Mouse (Mus musculus) ZHBTc4 (cell line): ENCODE measurements around the gene Bptf.
A peak's percentile ranks its signal among the peaks of the same experiment; 100 is the strongest.
"Not testable (repeated sequence)": the region's sequence is repeated elsewhere in the genome, so short reads cannot be mapped to it uniquely, and the experiment has no call there.

Source experiments
- DNase-seq: peaks from one replicate; pipeline ENCODE4 v3.0.0-alpha.2; 2011; ENCODE audit warnings: low read depth, low spot score

Gene Bptf

DNA sequence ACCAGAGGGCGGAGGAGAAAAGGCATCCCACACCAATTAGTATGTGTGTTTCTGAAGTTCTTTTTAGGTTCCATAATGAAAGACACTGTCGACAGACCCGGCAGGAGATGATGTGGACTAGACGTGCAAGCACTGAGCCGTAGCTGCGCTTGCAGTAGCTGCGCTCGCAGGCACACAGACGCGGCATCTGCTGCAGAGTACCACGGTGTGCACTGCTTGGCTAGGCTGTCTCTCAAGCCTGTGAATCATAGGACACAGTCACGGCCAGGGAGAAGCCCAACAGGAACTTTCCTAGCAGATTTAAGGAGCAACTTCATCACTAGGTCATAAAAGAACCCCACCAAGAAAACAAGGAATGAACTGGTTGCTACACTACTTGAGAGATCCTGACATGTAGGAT lies 14.1 kb downstream of the Bptf start:
- DNase-seq = no peak

DNA sequence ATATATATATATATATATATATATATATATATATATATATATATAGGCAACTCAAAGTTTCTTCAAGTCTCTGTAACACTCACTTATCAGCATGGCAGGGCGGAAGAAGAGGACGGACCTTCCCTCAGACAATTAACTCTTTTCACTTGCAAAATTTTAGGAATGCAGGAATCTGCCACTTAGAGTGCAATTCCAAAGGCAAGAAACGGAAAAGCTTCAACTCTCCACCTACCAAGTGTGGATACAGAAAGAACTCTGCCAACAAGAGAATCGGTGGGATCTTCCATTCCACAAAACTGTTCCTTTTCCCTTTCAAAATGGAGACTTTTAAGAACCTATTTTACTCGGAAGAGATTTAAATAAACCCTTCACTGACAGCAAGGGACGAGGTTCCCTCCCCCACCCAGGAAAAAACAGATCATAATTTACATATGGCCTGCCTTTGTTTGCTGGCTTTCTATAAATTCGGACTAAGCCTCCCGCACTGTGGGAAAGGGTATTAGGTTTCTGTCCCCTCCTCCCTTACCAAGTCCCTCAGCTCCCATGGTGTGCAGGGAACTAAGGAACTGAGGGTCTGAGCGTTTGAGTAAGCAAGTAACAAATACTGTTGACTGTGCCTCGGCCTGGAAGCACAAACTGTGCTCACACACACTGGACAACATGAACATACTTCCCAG lies 17.9 kb downstream of the Bptf start:
- peak; percentile 84 for DNase-seq

DNA sequence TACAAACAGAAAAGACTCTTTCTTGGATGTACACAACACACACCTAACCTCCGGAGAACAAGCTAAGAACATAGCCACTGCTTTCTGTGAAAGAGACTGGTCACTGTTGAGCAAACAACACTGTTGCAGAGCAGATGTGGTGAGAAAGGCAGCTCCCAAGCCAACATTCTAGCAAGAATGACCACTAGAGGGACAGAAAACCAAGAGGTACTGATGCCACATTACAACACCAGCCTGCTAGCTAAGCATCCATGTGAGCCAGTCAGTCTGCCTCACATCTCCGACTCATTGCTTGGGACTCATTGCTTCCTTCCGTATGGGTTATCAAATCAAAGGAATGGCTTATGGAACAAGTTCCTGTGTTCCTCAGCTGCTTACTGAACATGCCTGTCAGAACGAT lies 18.8 kb downstream of the Bptf start:
- DNase-seq = peak; percentile 82

DNA sequence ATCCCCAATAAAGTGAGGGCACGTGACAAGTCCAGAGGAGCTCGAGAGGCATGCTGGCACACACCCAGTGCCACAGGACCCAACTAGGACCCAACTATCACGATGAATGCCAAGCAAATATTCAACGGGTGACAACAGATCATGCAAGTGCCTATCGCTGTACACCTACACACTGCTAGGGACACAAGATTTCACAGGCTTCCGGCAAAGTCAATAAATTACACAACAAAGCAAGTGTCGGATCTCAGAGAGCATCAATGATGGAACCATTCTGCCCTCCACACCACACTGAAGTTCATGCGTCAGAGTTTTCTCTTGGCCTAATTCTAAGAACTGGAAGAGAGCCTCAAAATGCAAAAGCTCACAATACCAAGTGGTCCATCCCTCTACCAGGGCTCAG lies 22.3 kb downstream of the Bptf start:
- no peak for DNase-seq

DNA sequence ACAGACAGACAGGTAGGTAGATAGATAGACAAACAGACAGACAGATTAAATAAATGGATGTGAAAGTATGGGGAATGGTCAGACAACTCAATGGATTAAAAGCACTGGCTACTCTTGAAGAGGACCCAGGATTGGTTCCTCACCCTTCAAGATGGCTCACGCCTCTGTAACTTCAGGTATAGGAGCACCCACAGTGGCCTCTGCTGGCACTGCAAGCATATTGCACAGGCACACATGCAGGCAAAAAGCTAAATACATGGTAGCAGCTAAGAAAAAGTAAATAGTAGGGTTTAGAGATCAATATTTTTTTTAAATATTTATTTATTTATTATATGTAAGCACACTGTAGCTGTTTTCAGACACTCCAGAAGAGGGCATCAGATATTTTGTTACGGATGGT lies 23.0 kb downstream of the Bptf start:
- peak; percentile 66 for DNase-seq

DNA sequence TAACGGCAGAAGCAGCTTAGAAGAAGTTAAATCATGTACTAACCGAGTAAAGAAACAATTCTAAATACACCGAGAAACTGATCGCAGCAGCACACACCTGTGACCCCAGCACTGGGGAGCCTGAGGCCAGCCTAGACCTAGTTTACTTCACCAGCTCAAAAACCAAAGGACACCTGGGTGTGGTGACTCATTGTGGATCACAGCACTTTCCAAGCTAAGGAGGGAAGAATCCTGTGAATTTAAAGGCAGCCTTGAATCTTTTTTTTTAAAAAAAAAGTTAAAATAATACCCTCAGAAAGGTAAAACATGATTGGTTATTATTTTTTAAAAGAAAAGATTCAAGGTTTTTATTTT lies 24.2 kb downstream of the Bptf start:
- DNase-seq = no peak

DNA sequence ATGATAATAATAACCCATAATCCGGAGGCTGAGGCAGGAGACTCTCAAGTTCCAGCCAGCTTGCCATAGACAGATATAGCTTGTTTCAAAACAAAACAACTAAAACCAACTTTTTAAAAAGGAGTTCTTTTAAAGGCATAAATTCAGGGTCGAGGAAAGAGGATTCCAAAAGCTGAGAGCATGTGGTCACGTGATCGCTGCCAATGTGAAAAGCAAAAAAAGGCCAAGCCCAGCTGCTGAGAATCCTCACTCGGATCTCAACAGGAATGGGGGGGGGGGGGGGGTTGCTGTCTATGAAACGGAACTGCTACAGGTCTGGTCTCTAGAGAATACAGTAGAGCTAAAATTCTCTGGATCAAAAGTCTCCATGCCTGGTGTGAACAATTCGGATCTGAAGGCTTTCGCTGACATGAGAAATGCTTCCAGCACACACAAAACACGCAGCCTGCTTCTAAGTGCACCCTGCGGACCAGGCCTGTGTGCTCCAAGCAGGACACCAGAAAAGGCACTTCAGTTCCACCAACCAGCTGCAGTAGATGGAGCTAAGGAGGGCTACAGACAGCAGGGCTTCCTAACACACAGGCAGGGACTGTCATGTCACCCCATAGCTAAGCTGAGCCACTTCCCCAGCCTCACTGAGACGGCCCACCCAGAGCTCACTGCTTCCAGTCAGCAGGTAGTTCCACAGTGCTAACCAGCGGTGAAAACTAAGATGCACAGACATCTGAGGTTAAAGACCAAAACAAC lies 24.8 kb downstream of the Bptf start:
- DNase-seq = no peak

DNA sequence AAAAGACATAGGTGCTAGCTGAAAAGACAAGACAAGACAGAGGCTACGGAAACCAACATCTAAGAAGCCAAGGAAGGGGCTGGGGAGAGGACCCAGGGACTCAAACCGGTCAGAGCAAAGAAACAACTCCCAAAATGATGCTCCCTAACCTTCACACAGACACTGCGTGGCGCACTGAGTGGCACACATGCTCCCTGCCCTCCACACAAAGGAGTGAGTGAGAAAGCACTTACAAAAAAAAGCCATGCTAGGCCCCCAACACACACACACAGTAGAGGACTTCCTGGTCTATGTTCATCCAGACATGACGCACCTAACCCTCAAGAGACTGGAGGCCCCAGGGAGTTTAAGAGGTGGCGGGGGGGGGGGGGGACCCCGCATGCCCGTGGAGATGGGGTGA lies 25.5 kb downstream of the Bptf start:
- no peak for DNase-seq

DNA sequence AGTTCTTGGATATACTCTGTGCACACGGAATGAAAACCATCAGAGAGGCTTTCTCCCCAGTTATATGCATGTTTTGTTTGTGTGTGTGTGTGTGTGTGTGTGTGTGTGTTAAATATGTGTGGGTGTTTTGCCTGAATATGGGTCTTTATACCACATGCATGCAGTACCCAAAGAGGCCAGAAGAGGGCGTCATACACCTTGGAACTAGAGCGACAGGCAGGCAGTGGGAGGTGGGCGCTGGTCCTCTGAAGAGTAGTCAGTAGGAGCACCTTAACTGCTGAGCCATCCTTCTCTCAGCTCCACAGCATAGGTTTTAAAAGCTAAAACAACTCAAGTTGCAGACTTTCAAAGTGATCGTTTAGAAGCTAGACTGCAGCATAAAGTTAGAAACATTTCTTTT lies 26.7 kb downstream of the Bptf start:
- peak; percentile 92 for DNase-seq

DNA sequence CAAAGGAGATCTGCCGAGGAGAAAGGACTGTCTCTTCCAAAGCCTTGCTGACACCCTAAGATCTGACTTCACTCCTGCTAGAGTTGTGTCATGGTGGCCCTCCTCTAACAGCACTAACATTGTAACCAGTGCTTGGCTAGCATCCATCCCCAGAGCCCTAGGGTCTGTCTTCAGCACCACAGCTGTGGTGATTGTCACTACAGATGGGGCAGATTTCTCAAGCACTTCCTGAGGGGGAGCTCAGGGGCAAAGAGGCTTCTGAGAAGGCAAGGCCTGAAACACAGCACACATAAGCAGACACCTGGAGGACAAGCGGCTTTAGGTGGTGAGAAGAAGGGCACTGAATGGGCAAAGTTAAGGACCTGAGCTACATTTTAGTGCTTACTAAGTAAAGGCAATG lies 28.2 kb downstream of the Bptf start:
- no peak for DNase-seq

DNA sequence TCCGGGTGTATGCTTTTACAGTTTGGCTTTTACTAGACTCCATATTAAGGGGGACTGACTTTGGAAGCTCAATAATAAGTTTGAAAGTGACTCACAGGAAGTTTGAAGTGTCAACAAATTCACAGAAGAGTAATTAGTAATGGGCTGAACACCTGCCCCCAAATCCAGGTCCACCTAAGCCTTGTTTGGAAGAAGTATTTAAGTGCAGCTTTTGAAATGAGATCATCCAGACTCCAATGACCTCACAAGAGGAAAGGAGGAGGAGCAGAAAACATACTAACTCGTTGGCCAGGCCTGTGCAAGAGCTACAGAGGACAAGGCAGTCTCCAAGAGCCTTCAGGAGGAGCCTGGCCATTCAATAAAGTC lies 28.7 kb downstream of the Bptf start:
- DNase-seq = no peak

DNA sequence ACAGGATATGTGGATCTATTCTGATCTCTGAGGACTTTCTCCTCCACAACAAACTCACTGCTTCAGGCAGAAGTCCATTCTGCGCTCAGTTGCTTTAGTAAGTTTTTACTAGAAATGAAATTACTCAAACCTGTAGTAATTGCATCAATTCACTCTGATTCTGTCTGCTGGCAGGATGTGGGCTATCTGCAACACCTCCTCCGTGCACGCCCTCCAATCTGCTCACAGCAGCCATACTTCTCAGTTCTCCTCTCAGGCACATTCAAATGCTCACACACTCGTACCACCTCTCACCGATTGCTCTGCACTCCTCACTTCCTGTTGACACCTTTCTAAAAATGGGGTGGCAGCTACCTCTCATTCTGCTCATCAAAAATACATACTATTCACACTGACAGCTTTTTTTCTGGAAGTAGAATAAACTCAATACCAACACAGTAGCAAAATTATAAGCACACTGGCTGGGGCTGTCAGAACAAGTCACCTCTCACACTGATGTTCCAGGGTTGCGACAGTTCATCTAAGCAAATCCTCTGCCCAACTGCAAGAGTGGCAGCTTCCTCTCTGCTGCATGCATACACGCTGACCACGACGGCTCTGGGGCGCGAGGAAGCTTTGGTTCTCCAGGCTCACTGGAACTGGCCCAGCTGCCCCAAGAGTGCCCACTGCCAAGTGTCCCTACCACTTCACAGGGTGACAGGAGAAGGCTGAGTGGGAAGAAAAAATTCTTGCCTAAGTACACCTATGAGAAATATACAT lies 29.3 kb downstream of the Bptf start:
- DNase-seq = no peak

DNA sequence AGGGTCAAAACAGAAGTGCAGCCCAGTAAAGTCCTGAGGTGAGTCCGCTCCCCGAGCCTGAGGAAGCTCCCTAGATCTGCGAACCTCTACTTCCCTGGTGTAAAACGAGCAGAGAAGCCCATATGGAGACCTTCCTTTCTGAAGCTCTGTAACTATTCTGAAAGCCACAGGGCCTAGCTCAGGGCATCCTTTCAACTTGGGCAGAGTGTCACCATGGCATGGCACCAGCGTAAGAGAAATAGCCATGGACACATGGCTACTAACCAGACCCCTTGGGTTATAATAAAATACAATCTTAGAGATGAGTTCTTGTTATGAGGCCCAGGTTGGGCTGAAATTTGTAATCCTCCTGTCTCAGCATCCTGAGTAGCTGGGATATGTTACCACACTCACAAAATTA lies 35.0 kb downstream of the Bptf start:
- DNase-seq = no peak

DNA sequence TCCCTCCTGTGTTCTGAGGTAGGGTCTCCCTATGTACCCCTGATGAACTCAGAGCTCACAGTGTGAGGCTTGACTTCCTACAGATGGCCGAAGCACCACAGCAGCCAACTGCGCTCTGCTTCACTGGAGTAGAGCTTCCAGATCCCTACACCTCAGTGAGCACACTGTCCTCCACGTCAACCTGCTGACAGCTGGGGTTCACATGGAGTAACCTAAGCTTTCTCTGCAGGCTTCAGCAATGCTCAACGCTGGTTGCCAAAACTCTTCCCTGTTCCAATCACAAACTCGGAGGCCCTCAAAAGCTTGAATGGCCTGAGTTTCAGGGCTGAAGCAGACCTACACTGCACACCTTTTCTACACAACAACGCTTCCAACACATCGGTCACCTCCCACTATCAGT lies 38.1 kb downstream of the Bptf start:
- no peak for DNase-seq

DNA sequence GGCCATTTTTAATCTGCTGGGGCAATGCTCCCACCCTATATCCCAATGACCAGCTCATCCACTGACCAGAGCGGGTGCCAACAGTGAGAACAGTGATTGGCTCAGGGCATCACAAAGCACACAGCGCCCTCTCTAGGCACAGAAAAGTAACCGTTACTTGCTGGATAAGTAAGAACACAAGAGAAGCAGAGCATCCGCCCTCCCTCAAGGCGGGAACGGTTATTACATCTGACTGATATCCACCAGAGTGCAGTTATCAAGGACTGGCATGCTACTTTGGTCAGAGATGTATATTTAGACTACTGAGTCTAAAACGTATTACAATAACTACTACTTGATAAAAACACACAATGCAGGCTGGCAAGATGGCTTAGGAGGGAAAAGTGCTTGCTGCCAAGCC lies 39.3 kb downstream of the Bptf start:
- DNase-seq = peak; percentile 51

DNA sequence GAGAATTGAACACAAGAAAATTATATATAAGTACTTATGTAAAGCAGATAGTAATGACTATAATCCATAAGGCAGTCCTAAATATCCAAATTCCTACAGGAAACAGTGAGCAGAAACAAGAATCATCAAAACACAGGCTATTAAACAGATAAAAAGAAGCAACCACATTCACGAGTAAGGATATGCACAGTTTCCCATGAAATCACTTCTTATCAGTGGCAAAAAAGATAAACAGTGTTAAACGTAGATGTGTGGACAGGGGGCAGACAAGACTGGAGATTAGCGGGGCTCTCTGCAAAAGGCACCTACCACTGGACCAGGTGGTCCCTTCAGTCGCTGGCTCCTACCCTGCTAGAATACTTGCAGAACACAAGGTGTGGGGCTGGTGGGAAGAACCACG lies 46.1 kb downstream of the Bptf start:
- no peak for DNase-seq

DNA sequence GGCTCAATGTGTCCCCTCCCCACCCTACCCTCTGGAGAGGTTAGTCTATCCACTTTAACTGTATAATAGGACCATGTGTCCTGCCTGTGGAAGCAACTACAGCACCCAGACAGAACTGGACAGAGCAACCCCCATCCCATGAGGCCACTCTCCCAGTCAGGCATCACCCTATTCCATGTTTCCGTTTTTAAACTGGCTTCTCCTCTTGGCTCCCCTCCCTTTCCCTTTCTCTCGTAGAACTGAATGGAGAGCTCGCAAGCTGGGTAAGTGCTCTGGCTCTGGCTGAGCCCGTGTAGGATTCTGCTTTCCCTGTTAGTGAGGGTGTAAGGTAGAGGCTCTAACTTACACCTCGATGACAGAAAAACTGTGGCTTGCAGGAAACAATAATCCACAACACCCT lies 48.4 kb downstream of the Bptf start:
- DNase-seq = no peak

DNA sequence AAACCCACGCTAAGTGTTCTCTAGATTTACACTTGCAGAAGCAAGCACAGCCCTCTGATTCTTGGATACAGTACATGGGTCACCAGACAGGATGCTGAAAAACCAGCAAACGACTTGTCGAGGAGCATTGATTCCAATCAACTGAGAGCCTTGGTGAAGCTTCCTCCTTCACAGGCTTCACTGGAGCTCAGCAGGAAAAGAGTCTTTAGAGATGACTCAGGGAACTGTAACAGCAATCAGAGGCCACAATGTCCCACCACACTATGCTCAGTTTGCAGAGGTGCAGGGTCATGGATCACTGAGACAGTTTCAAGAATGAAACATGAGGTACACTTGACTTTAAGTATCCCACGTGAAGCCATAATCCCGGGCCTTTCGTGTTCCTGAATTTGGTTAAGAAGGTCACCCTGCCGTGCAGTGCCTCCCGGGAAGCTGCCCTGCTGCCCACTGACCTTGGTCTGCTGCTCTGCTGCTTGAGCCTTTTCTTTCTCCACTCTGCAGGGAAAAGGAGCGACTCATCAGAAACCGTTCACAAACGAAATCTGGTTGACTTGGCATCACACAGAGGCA lies 66.6 kb downstream of the Bptf start:
- DNase-seq = no peak

DNA sequence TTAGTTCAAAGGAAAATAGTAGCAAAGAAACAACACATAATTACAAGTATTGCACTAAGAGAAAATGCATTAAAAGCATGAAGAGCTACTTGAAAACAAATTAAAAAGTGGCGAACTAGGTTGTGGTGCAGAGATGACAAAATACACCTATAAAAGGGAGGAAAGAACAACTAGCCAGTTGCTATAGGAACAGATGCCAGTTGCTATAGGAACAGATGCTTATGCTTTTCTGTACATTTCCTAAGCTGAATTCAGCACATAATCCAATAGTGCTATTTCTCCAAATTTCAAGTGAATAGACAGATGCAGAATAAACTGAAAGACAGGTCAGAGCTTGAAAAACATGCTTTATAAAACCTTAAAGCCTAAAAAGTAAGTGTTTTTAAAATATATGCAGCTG lies 67.3 kb downstream of the Bptf start:
- DNase-seq = no peak

DNA sequence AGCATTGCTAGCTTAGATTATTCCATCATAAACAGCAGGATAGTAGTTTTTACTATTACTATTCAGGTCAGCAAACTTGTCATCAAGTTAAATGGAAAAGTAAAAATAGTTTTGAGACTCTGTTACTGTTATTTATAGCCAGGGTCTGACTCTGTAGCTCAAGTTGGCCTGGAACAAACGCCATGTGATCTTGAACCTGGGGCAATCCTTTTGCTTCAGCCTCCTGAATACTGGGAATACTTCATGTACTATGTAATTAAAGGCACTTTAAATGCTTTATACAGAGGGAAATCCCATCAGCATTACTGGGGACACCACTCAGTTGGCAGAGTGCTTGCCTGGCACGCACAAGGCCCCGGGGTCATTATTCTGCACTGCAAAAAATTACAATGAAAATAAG lies 68.9 kb downstream of the Bptf start:
- no peak for DNase-seq

DNA sequence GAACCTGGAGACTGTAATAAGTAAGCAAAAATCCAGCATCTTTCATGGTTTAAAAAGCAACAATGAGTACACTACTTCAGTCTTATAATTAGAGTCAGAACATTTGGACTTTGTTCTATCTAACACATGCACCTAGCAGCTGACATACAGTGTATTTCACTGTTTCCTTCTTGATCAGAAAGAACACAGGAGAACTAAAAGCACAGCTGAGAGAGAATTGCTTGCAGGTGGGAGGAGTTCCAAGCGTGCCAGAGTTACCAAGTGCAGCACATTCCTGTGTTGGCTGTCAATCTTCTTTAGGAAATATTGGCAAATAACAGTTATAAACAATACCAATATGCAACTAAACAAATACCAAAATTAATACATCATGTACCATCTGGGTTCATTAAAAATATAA lies 71.0 kb downstream of the Bptf start:
- no peak for DNase-seq

DNA sequence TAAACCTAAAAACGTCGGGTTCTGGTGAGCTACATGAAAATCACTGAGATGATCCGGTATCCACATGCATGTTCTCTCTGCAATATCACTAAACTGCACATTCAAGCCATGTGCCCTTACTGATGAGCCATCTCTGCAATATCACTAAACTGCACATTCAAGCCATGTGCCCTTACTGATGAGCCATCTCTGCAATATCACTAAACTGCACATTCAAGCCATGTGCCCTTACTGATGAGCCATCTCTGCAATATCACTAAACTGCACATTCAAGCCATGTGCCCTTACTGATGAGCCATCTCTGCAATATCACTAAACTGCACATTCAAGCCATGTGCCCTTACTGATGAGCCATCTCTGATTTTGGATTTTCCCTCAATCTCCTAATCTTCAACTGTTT lies 72.3 kb downstream of the Bptf start:
- DNase-seq = not testable (repeated sequence)

DNA sequence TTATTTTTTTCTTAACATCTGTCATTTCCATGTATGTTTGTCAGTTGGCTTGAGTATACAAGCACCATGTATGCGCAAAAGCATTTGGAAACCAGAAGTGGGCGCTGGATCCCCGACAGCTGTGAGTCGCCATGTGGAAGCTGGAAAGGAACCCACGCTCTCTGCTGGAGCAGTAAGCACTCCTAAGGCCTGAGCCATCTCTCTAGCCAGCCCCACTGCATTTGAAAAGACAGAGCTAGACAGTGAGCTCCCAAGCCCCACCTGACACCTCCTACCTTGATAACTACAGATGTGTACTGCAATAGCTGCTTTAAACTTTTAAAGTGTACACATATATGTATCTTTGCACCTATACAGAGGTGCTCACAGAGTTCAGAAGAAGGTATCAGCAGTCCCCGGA lies 74.5 kb downstream of the Bptf start:
- no peak for DNase-seq
